Mouse (Mus musculus) ES-E14 (cell line): ENCODE measurements around the gene Tsfm. TPM values are rescaled to one million over a fixed set of nuclear protein-coding genes. Genes with fewer than 3 reads are reported as not detected.

Source experiments
- DNase-seq: peaks from one replicate; pipeline ENCODE4 v3.0.0-alpha.2; 2013; ENCODE audit warnings: low read depth, low spot score
- H3K27ac ChIP-seq: 2 replicates; pipeline ENCODE4 v1.5.1; 2012; ENCODE audit warnings: low read depth, mild to moderate bottlenecking, low read length, moderate library complexity, mixed read lengths; ENCODE audit not compliant: poor library complexity, insufficient read depth, severe bottlenecking
- H3K36me3 ChIP-seq: 2 replicates; pipeline ENCODE4 v1.6.1; 2012; ENCODE audit warnings: mild to moderate bottlenecking, low read length, moderate library complexity, mixed read lengths; ENCODE audit not compliant: control insufficient read depth, poor library complexity, insufficient read depth, severe bottlenecking
- H3K4me1 ChIP-seq, 2 experiments: fragments of 150-350 bp in 1 of 2; sonication (generic) in 1 of 2; 2 replicates each; pipeline ENCODE4 v1.6.1; 2012; ENCODE audit warnings: low read length in 2 of 2, mild to moderate bottlenecking in 1 of 2, mixed read lengths in 1 of 2; ENCODE audit not compliant: control insufficient read depth in 2 of 2, insufficient read depth in 2 of 2, poor library complexity in 1 of 2
- H3K4me3 ChIP-seq, 2 experiments: fragments of 150-350 bp in 1 of 2; sonication (generic) in 1 of 2; 2 replicates each; pipeline ENCODE4 v1.5.1; 2012; ENCODE audit warnings: low read length in 2 of 2, low read depth in 1 of 2, mild to moderate bottlenecking in 1 of 2, mixed read lengths in 1 of 2; ENCODE audit not compliant: insufficient read depth in 1 of 2, poor library complexity in 1 of 2, severe bottlenecking in 1 of 2
- H3K9ac ChIP-seq: 2 replicates; pipeline ENCODE4 v1.6.1; 2012; ENCODE audit warnings: low read depth, mild to moderate bottlenecking, low read length, mixed read lengths; ENCODE audit not compliant: poor library complexity, insufficient read depth, severe bottlenecking
- H3K9me3 ChIP-seq: fragments of 150-350 bp; sonication (generic); 2 replicates; pipeline ENCODE4 v1.6.1; 2012; ENCODE audit warnings: low read depth, mild to moderate bottlenecking, low read length; ENCODE audit not compliant: control insufficient read depth, insufficient read depth
- CHD2 ChIP-seq: IDR thresholded peaks from 2 replicates; pipeline ENCODE4 v1.6.1; 2014; ENCODE audit warnings: mild to moderate bottlenecking, low read depth, low read length, inconsistent platforms
- HCFC1 ChIP-seq: IDR thresholded peaks from 2 replicates; pipeline ENCODE4 v1.6.1; 2012; ENCODE audit warnings: low read length, inconsistent platforms, borderline replicate concordance; ENCODE audit not compliant: insufficient read depth
- MAFK ChIP-seq: IDR thresholded peaks from 2 replicates; pipeline ENCODE4 v1.6.1; 2014; ENCODE audit warnings: mild to moderate bottlenecking, low read depth, low read length, inconsistent platforms; ENCODE audit not compliant: insufficient read depth
- ZC3H11A ChIP-seq: IDR thresholded peaks from 2 replicates; pipeline ENCODE4 v1.6.1; 2012; ENCODE audit warnings: low read depth, mild to moderate bottlenecking, inconsistent platforms, low read length, borderline replicate concordance
- ZNF384 ChIP-seq: IDR thresholded peaks from 2 replicates; pipeline ENCODE4 v1.6.1; 2012; ENCODE audit warnings: low read depth, low read length, inconsistent platforms
- in situ Hi-C, 2 experiments: fragments of 600-800 bp; cut with MboI; formaldehyde crosslinking; loops; one replicate each; pipeline ENCODE4 v1.15.1; 2025; ENCODE audit warnings: low sequenced_read_pairs in 2 of 2, inconsistent platforms in 1 of 2; ENCODE audit not compliant: unreplicated experiment in 2 of 2
- total RNA-seq: library from RNA; depleted of rRNA; stranded (reverse); fragments of 300-350 nt; gene quantifications from 2 replicates; pipeline ENCODE4 v1.2.3, GENCODE M21; 2012

The Tsfm gene
- total RNA-seq, 1 experiment: 60.9 TPM

- H3K27ac ChIP-seq: no peak overlapping the region
- H3K4me1 ChIP-seq: peaks cover 0 to 10% of the 10 kb centered on the region in 2 experiments; a peak in 2 of 4 replicates
Measured at GRCm38 (mm10) chr10:127068360-127069038, 37.9 kb upstream of the Tsfm start.

GRCm38 (mm10) chr10:127066519-127067018, 35.9 kb upstream of the Tsfm start:
- Histone ChIP-seq H3K9ac (peak overlapping the region; percentile 36; the same call in 1 of the 2 replicates), H3K4me1 (peaks cover 2 to 10% of the 10 kb centered on the region in 2 experiments; a peak in 3 of 4 replicates), H3K4me3 (no peak overlapping the region), H3K9me3 (no peaks in the 10 kb centered on the region), H3K36me3 (peaks cover 39% of the 10 kb centered on the region), H3K27ac (no peak overlapping the region; the same call in 1 of the 2 replicates)
- no peak for DNase-seq
- TF ChIP-seq ZNF384 (no peak), ZC3H11A (no peak), HCFC1 (no peak), CHD2 (no peak), MAFK (no peak)
- in situ Hi-C loops: no loop called here

More at GRCm38 (mm10) chr10:127068360-127069038, 37.9 kb upstream of the Tsfm start:
- TF ChIP-seq HCFC1 (no peak), CHD2 (no peak), ZNF384 (no peak), MAFK (no peak), ZC3H11A (no peak)
- Histone ChIP-seq H3K36me3 (peaks cover 39% of the 10 kb centered on the region), H3K9ac (peak overlapping the region; percentile 97; the same call in 1 of the 2 replicates), H3K9me3 (no peaks in the 10 kb centered on the region), H3K4me3 (peak overlapping the region; percentile 97 to 98; a peak in 3 of 4 replicates)
- in situ Hi-C loops: no loop called here
- DNase-seq: no peak

GRCm38 (mm10) chr10:127065981-127066380, 35.3 kb upstream of the Tsfm start:
- Histone ChIP-seq H3K27ac (no peak overlapping the region), H3K9me3 (no peaks in the 10 kb centered on the region), H3K4me3 (no peak overlapping the region; a peak in 1 of 4 replicates), H3K4me1 (peaks cover 2 to 10% of the 10 kb centered on the region in 2 experiments; a peak in 3 of 4 replicates), H3K36me3 (peaks cover 39% of the 10 kb centered on the region), H3K9ac (no peak overlapping the region; the same call in 1 of the 2 replicates)
- no peak for DNase-seq
- TF ChIP-seq ZNF384 (no peak), HCFC1 (no peak), MAFK (no peak), CHD2 (no peak)
- in situ Hi-C loops: no loop called here

GRCm38 (mm10) chr10:127063913-127064870, 33.6 kb upstream of the Tsfm start:
- peak overlapping the region; percentile 77 for H3K27ac ChIP-seq
- H3K36me3 ChIP-seq: peaks cover 39% of the 10 kb centered on the region
- in situ Hi-C loops: no loop called here
- DNase-seq: no peak
- peak overlapping the region; percentile 84 to 99 for H3K4me3 ChIP-seq
- TF ChIP-seq ZC3H11A: no peak
- TF ChIP-seq MAFK: no peak
- no peak for TF ChIP-seq ZNF384
- no peak for TF ChIP-seq HCFC1
- TF ChIP-seq CHD2: no peak
- no peaks in the 10 kb centered on the region for H3K9me3 ChIP-seq
- H3K4me1 ChIP-seq: peaks cover 2 to 10% of the 10 kb centered on the region in 2 experiments; a peak in 3 of 4 replicates
- peak overlapping the region; percentile 98 for H3K9ac ChIP-seq
